Mouse (Mus musculus): ENCODE results near the gene Itga8.

Itga8 gene

GRCm38 (mm10) chr2:12301431-12302170, at the start of gene Itga8:
Gene Itga8, minus strand, starts transcription at chr2:12301922.
- DNase-seq (ENCODE audit: low read depth, low spot score) = peak; percentile 77

GRCm38 (mm10) chr2:12348914-12349313, 47.2 kb upstream of the Itga8 start:
- no peak for DNase-seq (ENCODE audit: low read depth, low spot score)

- no peak for DNase-seq (ENCODE audit: low read depth, low spot score)
Observed at GRCm38 (mm10) chr2:12331962-12332361, 30.2 kb upstream of the Itga8 start.

- no peak for DNase-seq (ENCODE audit: low read depth, low spot score)
Observed at GRCm38 (mm10) chr2:12329620-12330019, 27.9 kb upstream of the Itga8 start.

GRCm38 (mm10) chr2:12329068-12329407, 27.3 kb upstream of the Itga8 start:
- DNase-seq (ENCODE audit: low read depth, low spot score) = no peak

GRCm38 (mm10) chr2:12328355-12329067, 26.8 kb upstream of the Itga8 start:
- no peak for DNase-seq (ENCODE audit: low read depth, low spot score)

- no peak for DNase-seq (ENCODE audit: low read depth, low spot score)
Observed at GRCm38 (mm10) chr2:12327691-12328354, 26.1 kb upstream of the Itga8 start.

- DNase-seq (ENCODE audit: low read depth, low spot score) = peak; percentile 59
Observed at GRCm38 (mm10) chr2:12327216-12327615, 25.5 kb upstream of the Itga8 start.

- no peak for DNase-seq (ENCODE audit: low read depth, low spot score)
Observed at GRCm38 (mm10) chr2:12325868-12326267, 24.1 kb upstream of the Itga8 start.

GRCm38 (mm10) chr2:12325417-12325816, 23.7 kb upstream of the Itga8 start:
- no peak for DNase-seq (ENCODE audit: low read depth, low spot score)

GRCm38 (mm10) chr2:12320914-12321313, 19.2 kb upstream of the Itga8 start:
- DNase-seq (ENCODE audit: low read depth, low spot score) = no peak

GRCm38 (mm10) chr2:12318715-12319114, 17.0 kb upstream of the Itga8 start:
- no peak for DNase-seq (ENCODE audit: low read depth, low spot score)

GRCm38 (mm10) chr2:12318036-12318435, 16.3 kb upstream of the Itga8 start:
- DNase-seq (ENCODE audit: low read depth, low spot score) = no peak

- no peak for DNase-seq (ENCODE audit: low read depth, low spot score)
Observed at GRCm38 (mm10) chr2:12317343-12317742, 15.6 kb upstream of the Itga8 start.

GRCm38 (mm10) chr2:12316361-12316760, 14.6 kb upstream of the Itga8 start:
- no peak for DNase-seq (ENCODE audit: low read depth, low spot score)

GRCm38 (mm10) chr2:12314028-12314427, 12.3 kb upstream of the Itga8 start:
- no peak for DNase-seq (ENCODE audit: low read depth, low spot score)

- peak; percentile 11 for DNase-seq (ENCODE audit: low read depth, low spot score)
Observed at GRCm38 (mm10) chr2:12308466-12308865, 6.7 kb upstream of the Itga8 start.

GRCm38 (mm10) chr2:12307311-12307710, 5.6 kb upstream of the Itga8 start:
- no peak for DNase-seq (ENCODE audit: low read depth, low spot score)

GRCm38 (mm10) chr2:12305064-12305650, 3.4 kb upstream of the Itga8 start:
- no peak for DNase-seq (ENCODE audit: low read depth, low spot score)

GRCm38 (mm10) chr2:12300449-12301228, 1.1 kb downstream of the Itga8 start:
- peak; percentile 7 for DNase-seq (ENCODE audit: low read depth, low spot score)

- no peak for DNase-seq (ENCODE audit: low read depth, low spot score)
Observed at GRCm38 (mm10) chr2:12297287-12297686, 4.4 kb downstream of the Itga8 start.
